Mouse (Mus musculus): ENCODE data around the gene Wdr31. TPM values are rescaled to one million over a fixed set of nuclear protein-coding genes. Genes with fewer than 3 reads are reported as not detected.
A peak's percentile ranks its signal among the peaks of the same experiment; 100 is the strongest.

Gene Wdr31
- polyA plus RNA-seq (2014; fragmentation: Nextera tagmentation; extraction: Ambion mirVana) = 11.5 and 14.3 TPM in 2 replicates

DNA sequence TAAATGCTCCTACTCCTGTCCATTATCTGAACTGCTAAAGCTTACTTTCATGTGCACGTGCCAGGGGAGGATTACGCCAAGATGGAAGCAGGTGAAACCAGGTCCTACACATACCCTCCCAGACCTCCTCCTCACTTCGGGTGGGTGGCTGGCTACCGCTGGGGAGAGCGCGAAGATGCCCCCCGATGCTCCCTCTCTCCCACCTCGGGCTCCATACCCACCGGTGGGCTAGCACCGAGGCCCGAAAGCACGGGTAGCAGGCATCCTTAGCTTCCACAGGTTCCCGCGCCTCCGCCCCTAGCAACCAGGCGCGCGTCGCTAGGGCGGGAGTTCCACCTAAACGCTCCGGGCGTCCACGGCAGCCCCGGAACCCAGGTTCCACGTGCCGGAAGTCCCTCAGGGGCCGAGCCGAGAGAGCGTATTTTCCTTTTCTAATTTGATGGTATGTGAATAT lies at the start of gene Wdr31:
Gene Wdr31 (minus strand): TSS at position 299 of the 454 bp plus-strand sequence.
- Histone ChIP-seq H3K27me3 (ENCODE audit: control insufficient read depth, insufficient read depth, low read length) (no peaks in the 10 kb centered on the region), H3K27ac (ENCODE audit: low read depth, low read length) (no peak within 1 kb of the TSS), H3K4me2 (ENCODE audit: low read depth, low read length, severe bottlenecking) (peak within 1 kb of the TSS; percentile 55), H3K9ac (ENCODE audit: low read length) (peak within 1 kb of the TSS; percentile 59), H3K4me3 (ENCODE audit: low read depth, low read length) (peak within 1 kb of the TSS; percentile 42), H3K36me3 (ENCODE audit: control insufficient read depth, insufficient read depth, low read length) (no peaks in the 10 kb centered on the region), H3K9me3 (ENCODE audit: control insufficient read depth, low read length) (no peaks in the 10 kb centered on the region), H3K4me1 (replicated peaks; ENCODE audit: control insufficient read depth, insufficient read depth, low read length) (no peaks in the 10 kb centered on the region)
- under 1% methylated on average over 30 of the region's 30 CpGs for whole genome bisulfite sequencing
- peak; percentile 91 for DNase-seq (ENCODE audit: low spot score)
- peak; percentile 94 for ATAC-seq (replicated peaks; ENCODE audit: low FRiP score)

DNA sequence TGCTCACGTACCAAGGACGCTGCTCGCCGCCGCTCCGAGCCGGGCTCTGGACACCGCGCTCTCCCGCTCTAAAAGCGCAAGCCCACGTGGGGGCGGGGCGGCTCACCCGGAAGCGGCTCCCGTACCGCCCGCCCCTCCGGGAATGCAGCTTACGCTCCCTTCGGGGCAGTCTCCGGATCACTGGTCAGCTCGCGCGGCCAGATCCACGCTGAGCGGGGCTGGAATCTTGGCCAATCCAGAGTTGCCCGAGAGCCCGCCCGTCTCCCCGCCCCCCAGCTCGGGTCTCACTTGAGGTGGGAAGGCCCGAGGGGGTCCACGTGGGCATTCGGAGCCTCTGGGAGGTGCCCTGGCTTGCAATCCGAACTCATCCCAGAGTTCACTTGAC lies 49.1 kb upstream of the Wdr31 start, which contains the start of gene Alad:
Gene Alad (minus strand): TSS at position 70 of the 385 bp plus-strand sequence.
- DNase-seq (ENCODE audit: low spot score) = peak; percentile 91
- WGBS = 0% methylated on average over 34 of the region's 37 CpGs
- peak within 1 kb of the TSS; percentile 66 for H3K4me3 ChIP-seq (ENCODE audit: low read depth, low read length)

DNA sequence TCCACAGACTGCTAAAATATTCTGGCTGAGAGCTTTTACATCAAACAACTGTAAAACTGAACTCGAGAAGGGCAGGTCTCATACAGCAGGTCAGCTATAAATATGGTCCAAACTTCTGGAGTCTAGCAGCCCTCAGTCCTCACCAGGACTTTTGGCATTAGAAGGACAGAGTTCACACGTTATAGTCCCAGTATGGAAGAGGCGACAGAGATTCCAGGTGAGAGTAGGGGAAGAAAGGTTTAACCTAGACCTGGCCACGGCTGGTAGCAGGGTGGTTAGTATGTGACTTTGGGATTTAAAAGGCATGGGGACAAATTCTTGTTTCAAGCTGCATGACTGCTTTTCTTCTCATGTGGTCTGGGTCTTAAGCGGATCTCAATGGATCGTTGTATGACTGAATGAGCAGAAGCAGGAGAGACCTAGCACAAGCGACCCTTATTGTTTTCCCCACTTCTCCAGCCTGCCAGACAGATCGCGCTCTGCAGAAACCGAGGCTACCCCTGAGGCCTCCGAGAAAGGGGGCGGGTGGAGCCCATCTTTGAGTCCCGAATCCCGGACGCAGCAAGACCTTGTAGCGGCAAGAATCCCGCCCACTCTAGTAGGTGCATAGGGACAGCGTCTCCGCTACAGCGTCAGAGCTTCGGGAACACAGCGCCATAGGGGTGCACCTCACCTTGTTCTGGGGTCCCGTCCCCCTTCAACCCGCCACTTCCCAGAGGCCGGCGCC lies 48.6 kb upstream of the Wdr31 start:
- WGBS = 1% methylated on average over 26 of the region's 26 CpGs
- peak; percentile 80 for ATAC-seq (replicated peaks; ENCODE audit: low FRiP score)
- peaks cover 12% of the 10 kb centered on the region for H3K4me1 ChIP-seq (replicated peaks; ENCODE audit: control insufficient read depth, insufficient read depth, low read length)

More for the DNA sequence above, 49.1 kb upstream of the Wdr31 start, which contains the start of gene Alad:
- peak; percentile 94 for ATAC-seq (replicated peaks; ENCODE audit: low FRiP score)
- Histone ChIP-seq H3K27me3 (ENCODE audit: control insufficient read depth, insufficient read depth, low read length) (no peaks in the 10 kb centered on the region), H3K36me3 (ENCODE audit: control insufficient read depth, insufficient read depth, low read length) (no peaks in the 10 kb centered on the region), H3K4me1 (replicated peaks; ENCODE audit: control insufficient read depth, insufficient read depth, low read length) (peaks cover 15% of the 10 kb centered on the region), H3K9ac (ENCODE audit: low read length) (peak within 1 kb of the TSS; percentile 82), H3K9me3 (ENCODE audit: control insufficient read depth, low read length) (no peaks in the 10 kb centered on the region), H3K4me2 (ENCODE audit: low read depth, low read length, severe bottlenecking) (peak within 1 kb of the TSS; percentile 76), H3K27ac (ENCODE audit: low read depth, low read length) (peak within 1 kb of the TSS; percentile 66)

GRCm38 (mm10) chr4:62518416-62519121 lies 47.9 kb upstream of the Wdr31 start:
- DNase-seq (ENCODE audit: low spot score) (no peak), ATAC-seq (replicated peaks; ENCODE audit: low FRiP score) (no peak; the same call in 1 of the 2 replicates)
- Histone ChIP-seq H3K27ac (ENCODE audit: low read depth, low read length) (no peak overlapping the region), H3K9me3 (ENCODE audit: control insufficient read depth, low read length) (no peaks in the 10 kb centered on the region), H3K9ac (ENCODE audit: low read length) (peak overlapping the region; percentile 82), H3K4me3 (ENCODE audit: low read depth, low read length) (peak overlapping the region; percentile 66), H3K4me1 (replicated peaks; ENCODE audit: control insufficient read depth, insufficient read depth, low read length) (peaks cover 10% of the 10 kb centered on the region), H3K36me3 (ENCODE audit: control insufficient read depth, insufficient read depth, low read length) (no peaks in the 10 kb centered on the region), H3K4me2 (ENCODE audit: low read depth, low read length, severe bottlenecking) (peak overlapping the region; percentile 76), H3K27me3 (ENCODE audit: control insufficient read depth, insufficient read depth, low read length) (no peaks in the 10 kb centered on the region)
- WGBS = 55% methylated on average over 13 of the region's 13 CpGs

More for the DNA sequence above, 48.6 kb upstream of the Wdr31 start:
- Histone ChIP-seq H3K4me3 (ENCODE audit: low read depth, low read length) (peak overlapping the region; percentile 66), H3K4me2 (ENCODE audit: low read depth, low read length, severe bottlenecking) (peak overlapping the region; percentile 76), H3K27me3 (ENCODE audit: control insufficient read depth, insufficient read depth, low read length) (no peaks in the 10 kb centered on the region), H3K9me3 (ENCODE audit: control insufficient read depth, low read length) (no peaks in the 10 kb centered on the region), H3K27ac (ENCODE audit: low read depth, low read length) (peak overlapping the region; percentile 66), H3K9ac (ENCODE audit: low read length) (peak overlapping the region; percentile 82), H3K36me3 (ENCODE audit: control insufficient read depth, insufficient read depth, low read length) (no peaks in the 10 kb centered on the region)
- DNase-seq (ENCODE audit: low spot score) = no peak

- no peak overlapping the region for H3K27ac ChIP-seq (ENCODE audit: low read depth, low read length)
- H3K9ac ChIP-seq (ENCODE audit: low read length) = peak overlapping the region; percentile 82; the same call in 1 of the 2 replicates
Observed at GRCm38 (mm10) chr4:62517538-62518415, 47.1 kb upstream of the Wdr31 start.

DNA sequence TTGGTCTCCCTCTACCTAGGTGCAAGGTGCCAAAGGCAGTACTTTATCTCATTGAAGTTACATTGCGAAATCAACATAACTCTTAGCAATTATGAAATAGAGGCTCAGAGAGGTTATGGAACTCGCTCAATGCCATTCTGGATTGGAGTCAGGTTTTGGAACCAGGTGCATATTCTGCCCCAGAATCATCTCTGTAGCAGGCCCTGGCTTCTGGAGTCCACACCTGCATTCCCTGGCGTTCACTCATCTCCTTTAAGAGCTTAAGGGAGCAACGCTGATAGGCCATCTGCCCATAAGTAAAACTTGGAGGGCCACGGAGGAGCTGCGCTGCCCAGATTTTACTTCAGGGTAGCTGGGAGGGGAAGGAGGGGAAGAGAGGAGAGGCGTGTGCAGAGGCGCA lies 46.4 kb upstream of the Wdr31 start:
- no peak for ATAC-seq (replicated peaks; ENCODE audit: low FRiP score)
- H3K4me3 ChIP-seq (ENCODE audit: low read depth, low read length) = no peak overlapping the region
- no peak for DNase-seq (ENCODE audit: low spot score)
- no peaks in the 10 kb centered on the region for H3K9me3 ChIP-seq (ENCODE audit: control insufficient read depth, low read length)
- no peak overlapping the region for H3K27ac ChIP-seq (ENCODE audit: low read depth, low read length)
- peaks cover 2% of the 10 kb centered on the region; the same call in 1 of the 2 replicates for H3K36me3 ChIP-seq (ENCODE audit: control insufficient read depth, insufficient read depth, low read length)
- 90% methylated on average over 8 of the region's 8 CpGs for WGBS
- H3K4me1 ChIP-seq (replicated peaks; ENCODE audit: control insufficient read depth, insufficient read depth, low read length) = peaks cover 10% of the 10 kb centered on the region
- H3K9ac ChIP-seq (ENCODE audit: low read length) = 0 out of 2 replicates have a peak overlapping the region, but pooled peaks have one; percentile 23
- H3K27me3 ChIP-seq (ENCODE audit: control insufficient read depth, insufficient read depth, low read length) = no peaks in the 10 kb centered on the region
- H3K4me2 ChIP-seq (ENCODE audit: low read depth, low read length, severe bottlenecking) = no peak overlapping the region

More at GRCm38 (mm10) chr4:62517538-62518415, 47.1 kb upstream of the Wdr31 start:
- no peaks in the 10 kb centered on the region for H3K27me3 ChIP-seq (ENCODE audit: control insufficient read depth, insufficient read depth, low read length)
- H3K4me2 ChIP-seq (ENCODE audit: low read depth, low read length, severe bottlenecking) = peak overlapping the region; percentile 76; the same call in 1 of the 2 replicates
- H3K4me3 ChIP-seq (ENCODE audit: low read depth, low read length) = peak overlapping the region; percentile 66; the same call in 1 of the 2 replicates
- peaks cover 2% of the 10 kb centered on the region; the same call in 1 of the 2 replicates for H3K36me3 ChIP-seq (ENCODE audit: control insufficient read depth, insufficient read depth, low read length)
- WGBS = 83% methylated on average over 10 of the region's 10 CpGs
- H3K9me3 ChIP-seq (ENCODE audit: control insufficient read depth, low read length) = no peaks in the 10 kb centered on the region
- no peak for ATAC-seq (replicated peaks; ENCODE audit: low FRiP score)
- no peak for DNase-seq (ENCODE audit: low spot score)
- H3K4me1 ChIP-seq (replicated peaks; ENCODE audit: control insufficient read depth, insufficient read depth, low read length) = peaks cover 10% of the 10 kb centered on the region

DNA sequence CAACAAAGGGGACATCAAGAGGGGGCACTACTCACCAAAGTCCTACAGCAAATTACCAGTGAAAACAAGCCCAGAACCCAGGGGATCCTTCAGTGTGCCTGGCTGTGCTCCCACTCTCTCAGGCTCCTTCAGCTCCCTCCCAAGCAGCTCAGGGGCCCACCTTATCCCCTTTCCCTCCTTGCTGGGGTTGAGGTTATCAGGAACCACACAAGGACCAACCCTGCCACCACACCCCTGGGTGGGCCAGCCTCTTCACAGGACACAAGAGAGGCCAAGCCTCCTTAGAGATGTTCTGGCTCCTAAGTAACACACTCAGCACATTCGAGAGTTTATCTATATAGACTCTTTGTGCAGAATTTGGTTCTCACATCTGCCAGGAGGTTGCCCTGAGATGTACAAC lies 45.9 kb upstream of the Wdr31 start:
- WGBS = 79% methylated on average over 1 of the region's 1 CpGs
- H3K27ac ChIP-seq (ENCODE audit: low read depth, low read length) = no peak overlapping the region
- H3K4me3 ChIP-seq (ENCODE audit: low read depth, low read length) = no peak overlapping the region

More for the DNA sequence above, 45.9 kb upstream of the Wdr31 start:
- Histone ChIP-seq H3K27me3 (ENCODE audit: control insufficient read depth, insufficient read depth, low read length) (no peaks in the 10 kb centered on the region), H3K36me3 (ENCODE audit: control insufficient read depth, insufficient read depth, low read length) (peaks cover 2% of the 10 kb centered on the region; the same call in 1 of the 2 replicates), H3K9ac (ENCODE audit: low read length) (no peak overlapping the region), H3K4me2 (ENCODE audit: low read depth, low read length, severe bottlenecking) (no peak overlapping the region), H3K9me3 (ENCODE audit: control insufficient read depth, low read length) (no peaks in the 10 kb centered on the region), H3K4me1 (replicated peaks; ENCODE audit: control insufficient read depth, insufficient read depth, low read length) (peaks cover 10% of the 10 kb centered on the region)
- ATAC-seq (replicated peaks; ENCODE audit: low FRiP score) (no peak), DNase-seq (ENCODE audit: low spot score) (no peak)
